Mouse (Mus musculus) common myeloid progenitor, adult 5-6 weeks (primary cell): ENCODE results near the gene Fgfrl1. TPM values are rescaled to one million over a fixed set of nuclear protein-coding genes. Genes with fewer than 3 reads are reported as not detected.
A peak's percentile ranks its signal among the peaks of the same experiment; 100 is the strongest.

Source experiments
- ATAC-seq: replicated peaks from 2 replicates; pipeline ENCODE4 v1.8.0; 2016; ENCODE audit warnings: low read depth, mild to moderate bottlenecking, moderate TSS enrichment, inconsistent platforms; ENCODE audit not compliant: poor library complexity, severe bottlenecking
- total RNA-seq: library from RNA; stranded (forward); fragments of 200-1000, 187-1606 nt; gene quantifications from 2 replicates; pipeline ENCODE4 v1.2.3, GENCODE M21; 2017

Fgfrl1 gene
- total RNA-seq, 1 experiment from 2014 or later, result 3.7 TPM

GRCm38 (mm10) chr5:108665066-108665465 lies 27.1 kb upstream of the Fgfrl1 start:
- no peak for ATAC-seq

GRCm38 (mm10) chr5:108667370-108667769 lies 24.8 kb upstream of the Fgfrl1 start:
- no peak for ATAC-seq

GRCm38 (mm10) chr5:108668387-108668932 lies 23.7 kb upstream of the Fgfrl1 start:
- no peak for ATAC-seq

- ATAC-seq, result peak; percentile 84
These were observed 22.9 kb upstream of the Fgfrl1 start, which contains the start of gene Dgkq for GRCm38 (mm10) chr5:108668977-108669936. Gene Dgkq (minus strand): TSS chr5:108669672.

GRCm38 (mm10) chr5:108669986-108670385 lies 22.2 kb upstream of the Fgfrl1 start:
- ATAC-seq, result no peak

GRCm38 (mm10) chr5:108670785-108671184 lies 21.4 kb upstream of the Fgfrl1 start:
- ATAC-seq, result peak; percentile 49

GRCm38 (mm10) chr5:108671757-108672156 lies 20.4 kb upstream of the Fgfrl1 start:
- ATAC-seq, result no peak

GRCm38 (mm10) chr5:108674624-108675023 lies 17.6 kb upstream of the Fgfrl1 start:
- no peak for ATAC-seq

GRCm38 (mm10) chr5:108675251-108675816 lies 16.8 kb upstream of the Fgfrl1 start, which contains the start of gene Slc26a1:
Gene Slc26a1 (minus strand): TSS chr5:108675569.
- peak; percentile 17; the same call in 1 of the 2 replicates for ATAC-seq

- ATAC-seq, result peak; percentile 52
These were observed 15.2 kb upstream of the Fgfrl1 start for GRCm38 (mm10) chr5:108676772-108677498.

GRCm38 (mm10) chr5:108677605-108678295 lies 14.4 kb upstream of the Fgfrl1 start:
- no peak for ATAC-seq

GRCm38 (mm10) chr5:108678296-108678854 lies 13.8 kb upstream of the Fgfrl1 start:
- no peak for ATAC-seq

- no peak for ATAC-seq
These were observed 12.3 kb upstream of the Fgfrl1 start for GRCm38 (mm10) chr5:108679909-108680308.

GRCm38 (mm10) chr5:108680871-108681270 lies 11.3 kb upstream of the Fgfrl1 start:
- no peak for ATAC-seq

- no peak for ATAC-seq
These were observed 3.1 kb upstream of the Fgfrl1 start for GRCm38 (mm10) chr5:108689091-108689490.

- no peak for ATAC-seq
These were observed 1.0 kb upstream of the Fgfrl1 start for GRCm38 (mm10) chr5:108691152-108691551.

- ATAC-seq, result peak; percentile 81
These were observed 1.7 kb downstream of the Fgfrl1 start for GRCm38 (mm10) chr5:108693872-108694288.

- ATAC-seq, result peak; percentile 43
These were observed 2.4 kb downstream of the Fgfrl1 start for GRCm38 (mm10) chr5:108694352-108695261.
